Mouse (Mus musculus): ENCODE measurements around the gene Cpm. TPM values are rescaled to one million over a fixed set of nuclear protein-coding genes. Genes with fewer than 3 reads are reported as not detected.

The Cpm gene
- polyA plus RNA-seq, 2 experiments: 24.4 to 41.6 TPM

GRCm38 (mm10) chr10:117635078-117635771 is 5.9 kb downstream of the Cpm start:
- Histone ChIP-seq H3K27ac (replicated peaks; ENCODE audit: low read depth, low read length) (no peak overlapping the region), H3K4me1 (ENCODE audit: control insufficient read depth, insufficient read depth, low read length) (no peaks in the 10 kb centered on the region), H3K27me3 (ENCODE audit: control insufficient read depth, insufficient read depth, low read length) (peaks cover 6% of the 10 kb centered on the region; the same call in 1 of the 2 replicates), H3K36me3 (ENCODE audit: control insufficient read depth, insufficient read depth, low read length) (no peaks in the 10 kb centered on the region), H3K9ac (ENCODE audit: low read depth, low read length, severe bottlenecking) (no peak overlapping the region), H3K4me3 (replicated peaks; ENCODE audit: low read length) (no peak overlapping the region), H3K4me2 (replicated peaks; ENCODE audit: low read depth, low read length, severe bottlenecking) (no peak overlapping the region), H3K9me3 (ENCODE audit: control insufficient read depth, low read length) (no peaks in the 10 kb centered on the region)
- DNase-seq (ENCODE audit: low spot score): no peak
- ATAC-seq (ENCODE audit: low FRiP score, low read depth): no peak
- TF ChIP-seq POLR2A (IDR thresholded peaks at IDR 0.05; ENCODE audit: borderline replicate concordance, extremely low read depth, insufficient read depth, insufficient read length): no peak
- WGBS: 93% methylated on average over 8 of the region's 8 CpGs

GRCm38 (mm10) chr10:117635823-117636589 is 6.7 kb downstream of the Cpm start:
- Histone ChIP-seq H3K4me2 (replicated peaks; ENCODE audit: low read depth, low read length, severe bottlenecking) (no peak overlapping the region), H3K4me1 (ENCODE audit: control insufficient read depth, insufficient read depth, low read length) (no peaks in the 10 kb centered on the region), H3K27me3 (ENCODE audit: control insufficient read depth, insufficient read depth, low read length) (no peaks in the 10 kb centered on the region), H3K9me3 (ENCODE audit: control insufficient read depth, low read length) (no peaks in the 10 kb centered on the region), H3K9ac (ENCODE audit: low read depth, low read length, severe bottlenecking) (no peak overlapping the region), H3K4me3 (replicated peaks; ENCODE audit: low read length) (no peak overlapping the region), H3K36me3 (ENCODE audit: control insufficient read depth, insufficient read depth, low read length) (no peaks in the 10 kb centered on the region), H3K27ac (replicated peaks; ENCODE audit: low read depth, low read length) (no peak overlapping the region)
- DNase-seq (ENCODE audit: low spot score) (no peak), ATAC-seq (ENCODE audit: low FRiP score, low read depth) (no peak)
- TF ChIP-seq POLR2A (IDR thresholded peaks at IDR 0.05; ENCODE audit: borderline replicate concordance, extremely low read depth, insufficient read depth, insufficient read length): no peak
- 89% methylated on average over 3 of the region's 3 CpGs for WGBS

- Histone ChIP-seq H3K4me1 (ENCODE audit: control insufficient read depth, insufficient read depth, low read length) (no peaks in the 10 kb centered on the region), H3K27me3 (ENCODE audit: control insufficient read depth, insufficient read depth, low read length) (no peaks in the 10 kb centered on the region), H3K4me3 (replicated peaks; ENCODE audit: low read length) (no peak overlapping the region), H3K9me3 (ENCODE audit: control insufficient read depth, low read length) (no peaks in the 10 kb centered on the region), H3K36me3 (ENCODE audit: control insufficient read depth, insufficient read depth, low read length) (no peaks in the 10 kb centered on the region), H3K4me2 (replicated peaks; ENCODE audit: low read depth, low read length, severe bottlenecking) (no peak overlapping the region), H3K27ac (replicated peaks; ENCODE audit: low read depth, low read length) (no peak overlapping the region), H3K9ac (ENCODE audit: low read depth, low read length, severe bottlenecking) (no peak overlapping the region)
- DNase-seq (ENCODE audit: low spot score): no peak
- 65% methylated on average over 9 of the region's 9 CpGs for WGBS
- TF ChIP-seq POLR2A (IDR thresholded peaks at IDR 0.05; ENCODE audit: borderline replicate concordance, extremely low read depth, insufficient read depth, insufficient read length): no peak
- no peak for ATAC-seq (ENCODE audit: low FRiP score, low read depth)
Observed at GRCm38 (mm10) chr10:117637062-117637744, 7.9 kb downstream of the Cpm start.

GRCm38 (mm10) chr10:117637745-117638577 is 8.7 kb downstream of the Cpm start:
- DNase-seq (ENCODE audit: low spot score): no peak
- 75% methylated on average over 9 of the region's 9 CpGs for WGBS

More at GRCm38 (mm10) chr10:117637745-117638577, 8.7 kb downstream of the Cpm start:
- H3K9me3 ChIP-seq (ENCODE audit: control insufficient read depth, low read length): no peaks in the 10 kb centered on the region
- no peak overlapping the region for H3K4me2 ChIP-seq (replicated peaks; ENCODE audit: low read depth, low read length, severe bottlenecking)
- H3K36me3 ChIP-seq (ENCODE audit: control insufficient read depth, insufficient read depth, low read length): no peaks in the 10 kb centered on the region
- H3K27ac ChIP-seq (replicated peaks; ENCODE audit: low read depth, low read length): no peak overlapping the region
- H3K9ac ChIP-seq (ENCODE audit: low read depth, low read length, severe bottlenecking): no peak overlapping the region
- no peaks in the 10 kb centered on the region for H3K4me1 ChIP-seq (ENCODE audit: control insufficient read depth, insufficient read depth, low read length)
- H3K27me3 ChIP-seq (ENCODE audit: control insufficient read depth, insufficient read depth, low read length): no peaks in the 10 kb centered on the region
- no peak for ATAC-seq (ENCODE audit: low FRiP score, low read depth)
- TF ChIP-seq POLR2A (IDR thresholded peaks at IDR 0.05; ENCODE audit: borderline replicate concordance, extremely low read depth, insufficient read depth, insufficient read length): no peak
- no peak overlapping the region for H3K4me3 ChIP-seq (replicated peaks; ENCODE audit: low read length)
